Comparison of ENCODE assay signal across 17 mouse cellular contexts in genomic region chr15:87321067-87321985, GRCm38 (mm10).
A peak's percentile ranks its signal among the peaks of the same experiment; 100 is the strongest.
DNase-seq lines count a peak whose midpoint lies in the region; ATAC-seq and TF ChIP-seq lines count a peak whose summit lies in the region.
"Had no signal": no experiment of that assay in that cellular context is flagged by ENCODE, and none has a peak within 500 bp of the region (broad histone marks: within the 10 kb centered on the region; RNA-seq: fewer than 3 reads in every experiment).

No protein-coding gene starts in this region.

- H3K27me3 ChIP-seq in liver, embryonic 11.5 days (replicated peaks; ENCODE audit: control insufficient read depth, insufficient read depth, low read length), result no peaks in the 10 kb centered on the region
- H3K27me3 ChIP-seq in liver, postnatal 0 days (ENCODE audit: insufficient read depth, low read length), result no peaks in the 10 kb centered on the region
- H3K27me3 ChIP-seq: heart, embryonic 15.5 days; hindbrain, embryonic 12.5 days had no signal

- no peak for TF ChIP-seq EP300 in liver, postnatal 0 days (IDR thresholded peaks at IDR 0.05; ENCODE audit: low read depth)

- no peaks in the 10 kb centered on the region for H3K4me1 ChIP-seq in liver, embryonic 11.5 days (replicated peaks; ENCODE audit: control insufficient read depth, insufficient read depth, low read length)
- H3K4me1 ChIP-seq in liver, postnatal 0 days (ENCODE audit: insufficient read depth), result 0 out of 2 replicates have a peak, but pooled peaks cover 3% of the 10 kb centered on the region
- H3K4me1 ChIP-seq: heart, embryonic 15.5 days; hindbrain, embryonic 12.5 days had no signal

- H3K4me2 ChIP-seq in liver, embryonic 11.5 days, result no peak overlapping the region
- H3K4me2 ChIP-seq in liver, postnatal 0 days (ENCODE audit: low read depth, low read length), result no peak overlapping the region
- H3K4me2 ChIP-seq: heart, embryonic 15.5 days; hindbrain, embryonic 12.5 days had no signal

- ATAC-seq in liver, embryonic 11.5 days (replicated peaks; ENCODE audit: low FRiP score), result no peak
- ATAC-seq in liver, postnatal 0 days, result peak; percentile 67
- ATAC-seq: intestine, embryonic 16.5 days had no signal

- H3K36me3 ChIP-seq in liver, embryonic 11.5 days (ENCODE audit: control insufficient read depth, insufficient read depth, low read length), result no peaks in the 10 kb centered on the region
- H3K36me3 ChIP-seq in liver, postnatal 0 days (replicated peaks; ENCODE audit: insufficient read depth, low read length), result no peaks in the 10 kb centered on the region
- H3K36me3 ChIP-seq: heart, embryonic 15.5 days; hindbrain, embryonic 12.5 days; limb, embryonic 10.5 days had no signal

- no peak overlapping the region for H3K9ac ChIP-seq in liver, embryonic 11.5 days (ENCODE audit: low read depth, low read length)
- no peak overlapping the region for H3K9ac ChIP-seq in liver, postnatal 0 days (replicated peaks)
- H3K9ac ChIP-seq: heart, embryonic 15.5 days; hindbrain, embryonic 12.5 days had no signal

- no peak overlapping the region for H3K4me3 ChIP-seq in liver, embryonic 11.5 days (ENCODE audit: low read depth, low read length)
- H3K4me3 ChIP-seq in liver, postnatal 0 days (ENCODE audit: low read depth, low read length), result no peak overlapping the region
- H3K4me3 ChIP-seq: heart, embryonic 15.5 days; hindbrain, embryonic 12.5 days; limb, embryonic 10.5 days had no signal

- WGBS in liver, embryonic 11.5 days, result 67% methylated on average over 12 of the region's 12 CpGs
- 59% methylated on average over 12 of the region's 12 CpGs for WGBS in liver, postnatal 0 days (ENCODE audit: insufficient replicate concordance)

- H3K27ac ChIP-seq in liver, embryonic 11.5 days (ENCODE audit: low read depth, low read length), result no peak overlapping the region
- peak overlapping the region; percentile 20; the same call in 1 of the 2 replicates for H3K27ac ChIP-seq in liver, postnatal 0 days (ENCODE audit: low read depth)
- H3K27ac ChIP-seq: heart, embryonic 15.5 days; hindbrain, embryonic 12.5 days; limb, embryonic 10.5 days had no signal

- peaks cover 2% of the 10 kb centered on the region; the same call in 1 of the 2 replicates for H3K9me3 ChIP-seq in liver, embryonic 11.5 days (ENCODE audit: control insufficient read depth, low read length)
- no peaks in the 10 kb centered on the region for H3K9me3 ChIP-seq in liver, postnatal 0 days (ENCODE audit: low read length)
- H3K9me3 ChIP-seq: heart, embryonic 15.5 days; limb, embryonic 10.5 days had no signal

- TF ChIP-seq CTCF in liver, postnatal 0 days (IDR thresholded peaks at IDR 0.05; ENCODE audit: low read depth), result no peak

- DNase-seq in cerebellum, postnatal 25 days, result peak; percentile 41 to 60
- DNase-seq in cerebellum, adult 9-10 months, result no peak
- DNase-seq in liver, result peak; percentile 7
- DNase-seq in liver, embryonic 11.5 days (ENCODE audit: low spot score), result no peak
- DNase-seq in kidney, postnatal 10 days, result peak; percentile 46
- DNase-seq in liver, postnatal 0 days, result peak; percentile 68
- no peak for DNase-seq in right cerebral cortex, adult 2 months (ENCODE audit: low spot score in 2 of 2)
- DNase-seq in layer of hippocampus, adult 11-12 months (ENCODE audit: low spot score), result no peak
- DNase-seq: embryo, embryonic 11 days; lung, adult 2 months; lung, postnatal 4 days; midbrain, embryonic 14.5 days; thymus, adult 2 months had no signal

Comparison
In these comparisons a context has a peak if more than half of its experiments do, and no peak if none do; other contexts are left out.
1. DNase-seq: peak in cerebellum, postnatal 25 days (2 of 2), liver (single experiment), kidney, postnatal 10 days (single experiment) and liver, postnatal 0 days (single experiment); none in cerebellum, adult 9-10 months (single experiment), liver, embryonic 11.5 days (single experiment), right cerebral cortex, adult 2 months (0 of 2) and layer of hippocampus, adult 11-12 months (single experiment).